Mouse (Mus musculus): Measurements from ENCODE around the gene Cd6. TPM values are rescaled to one million over a fixed set of nuclear protein-coding genes. Genes with fewer than 3 reads are reported as not detected.

Cd6 gene
- polyA plus RNA-seq, 1 experiment from 2014 or later: 0.04 TPM

- H3K27me3 ChIP-seq (ENCODE audit: control insufficient read depth, insufficient read depth, low read depth, low read length): no peaks in the 10 kb centered on the region
- H3K4me2 ChIP-seq (ENCODE audit: low read depth, low read length): no peak overlapping the region
- H3K27ac ChIP-seq (ENCODE audit: low read length): no peak overlapping the region
- WGBS (ENCODE audit: insufficient replicate concordance): 72% methylated on average over 2 of the region's 2 CpGs
- H3K9me3 ChIP-seq (replicated peaks; ENCODE audit: control insufficient read depth, low read length): no peaks in the 10 kb centered on the region
- H3K4me3 ChIP-seq (ENCODE audit: low read depth, low read length): no peak overlapping the region
- no peak for ATAC-seq (ENCODE audit: low read depth)
- H3K4me1 ChIP-seq (ENCODE audit: control insufficient read depth, low read depth, low read length): no peaks in the 10 kb centered on the region
- no peaks in the 10 kb centered on the region for H3K36me3 ChIP-seq (ENCODE audit: control insufficient read depth, insufficient read depth)
- H3K9ac ChIP-seq (ENCODE audit: low read depth, low read length): no peak overlapping the region
Observed at GRCm38 (mm10) chr19:10757526-10757925, 72.3 kb downstream of the Cd6 start.

- Histone ChIP-seq H3K4me2 (ENCODE audit: low read depth, low read length) (no peak overlapping the region), H3K27me3 (ENCODE audit: control insufficient read depth, insufficient read depth, low read depth, low read length) (no peaks in the 10 kb centered on the region), H3K4me3 (ENCODE audit: low read depth, low read length) (no peak overlapping the region), H3K9me3 (replicated peaks; ENCODE audit: control insufficient read depth, low read length) (no peaks in the 10 kb centered on the region), H3K4me1 (ENCODE audit: control insufficient read depth, low read depth, low read length) (no peaks in the 10 kb centered on the region), H3K9ac (ENCODE audit: low read depth, low read length) (no peak overlapping the region), H3K36me3 (ENCODE audit: control insufficient read depth, insufficient read depth) (no peaks in the 10 kb centered on the region), H3K27ac (ENCODE audit: low read length) (no peak overlapping the region)
- no peak for ATAC-seq (ENCODE audit: low read depth)
Observed at GRCm38 (mm10) chr19:10757125-10757524, 72.7 kb downstream of the Cd6 start.

GRCm38 (mm10) chr19:10752646-10753045 is 77.2 kb downstream of the Cd6 start:
- H3K27me3 ChIP-seq (ENCODE audit: control insufficient read depth, insufficient read depth, low read depth, low read length): no peaks in the 10 kb centered on the region
- H3K4me1 ChIP-seq (ENCODE audit: control insufficient read depth, low read depth, low read length): no peaks in the 10 kb centered on the region
- no peak overlapping the region for H3K4me3 ChIP-seq (ENCODE audit: low read depth, low read length)
- no peak for ATAC-seq (ENCODE audit: low read depth)
- WGBS (ENCODE audit: insufficient replicate concordance): 79% methylated on average over 5 of the region's 5 CpGs
- no peaks in the 10 kb centered on the region for H3K36me3 ChIP-seq (ENCODE audit: control insufficient read depth, insufficient read depth)
- H3K4me2 ChIP-seq (ENCODE audit: low read depth, low read length): no peak overlapping the region
- no peak overlapping the region for H3K9ac ChIP-seq (ENCODE audit: low read depth, low read length)
- H3K27ac ChIP-seq (ENCODE audit: low read length): no peak overlapping the region
- no peaks in the 10 kb centered on the region for H3K9me3 ChIP-seq (replicated peaks; ENCODE audit: control insufficient read depth, low read length)

GRCm38 (mm10) chr19:10752106-10752505 is 77.8 kb downstream of the Cd6 start:
- no peak overlapping the region for H3K9ac ChIP-seq (ENCODE audit: low read depth, low read length)
- ATAC-seq (ENCODE audit: low read depth): no peak
- no peak overlapping the region for H3K4me3 ChIP-seq (ENCODE audit: low read depth, low read length)
- H3K4me1 ChIP-seq (ENCODE audit: control insufficient read depth, low read depth, low read length): no peaks in the 10 kb centered on the region
- H3K27me3 ChIP-seq (ENCODE audit: control insufficient read depth, insufficient read depth, low read depth, low read length): no peaks in the 10 kb centered on the region
- no peak overlapping the region for H3K27ac ChIP-seq (ENCODE audit: low read length)
- H3K4me2 ChIP-seq (ENCODE audit: low read depth, low read length): no peak overlapping the region
- H3K9me3 ChIP-seq (replicated peaks; ENCODE audit: control insufficient read depth, low read length): no peaks in the 10 kb centered on the region
- H3K36me3 ChIP-seq (ENCODE audit: control insufficient read depth, insufficient read depth): no peaks in the 10 kb centered on the region
- WGBS (ENCODE audit: insufficient replicate concordance): 66% methylated on average over 6 of the region's 6 CpGs

- Histone ChIP-seq H3K4me3 (ENCODE audit: low read depth, low read length) (no peak overlapping the region), H3K9me3 (replicated peaks; ENCODE audit: control insufficient read depth, low read length) (no peaks in the 10 kb centered on the region), H3K4me2 (ENCODE audit: low read depth, low read length) (no peak overlapping the region), H3K27me3 (ENCODE audit: control insufficient read depth, insufficient read depth, low read depth, low read length) (no peaks in the 10 kb centered on the region), H3K9ac (ENCODE audit: low read depth, low read length) (no peak overlapping the region), H3K27ac (ENCODE audit: low read length) (no peak overlapping the region), H3K36me3 (ENCODE audit: control insufficient read depth, insufficient read depth) (no peaks in the 10 kb centered on the region), H3K4me1 (ENCODE audit: control insufficient read depth, low read depth, low read length) (no peaks in the 10 kb centered on the region)
- no peak for ATAC-seq (ENCODE audit: low read depth)
- WGBS (ENCODE audit: insufficient replicate concordance): 72% methylated on average over 1 of the region's 1 CpGs
Observed at GRCm38 (mm10) chr19:10751607-10752006, 78.3 kb downstream of the Cd6 start.

- no peak for ATAC-seq (ENCODE audit: low read depth)
- Histone ChIP-seq H3K4me3 (ENCODE audit: low read depth, low read length) (no peak overlapping the region), H3K4me1 (ENCODE audit: control insufficient read depth, low read depth, low read length) (no peaks in the 10 kb centered on the region), H3K9ac (ENCODE audit: low read depth, low read length) (no peak overlapping the region), H3K4me2 (ENCODE audit: low read depth, low read length) (no peak overlapping the region), H3K27me3 (ENCODE audit: control insufficient read depth, insufficient read depth, low read depth, low read length) (no peaks in the 10 kb centered on the region), H3K9me3 (replicated peaks; ENCODE audit: control insufficient read depth, low read length) (no peaks in the 10 kb centered on the region), H3K27ac (ENCODE audit: low read length) (no peak overlapping the region), H3K36me3 (ENCODE audit: control insufficient read depth, insufficient read depth) (no peaks in the 10 kb centered on the region)
- 68% methylated on average over 6 of the region's 6 CpGs for WGBS (ENCODE audit: insufficient replicate concordance)
Observed at GRCm38 (mm10) chr19:10750161-10750560, 79.7 kb downstream of the Cd6 start.

GRCm38 (mm10) chr19:10749295-10749694 is 80.6 kb downstream of the Cd6 start:
- Histone ChIP-seq H3K4me3 (ENCODE audit: low read depth, low read length) (no peak overlapping the region), H3K27ac (ENCODE audit: low read length) (no peak overlapping the region), H3K9ac (ENCODE audit: low read depth, low read length) (no peak overlapping the region), H3K27me3 (ENCODE audit: control insufficient read depth, insufficient read depth, low read depth, low read length) (no peaks in the 10 kb centered on the region), H3K9me3 (replicated peaks; ENCODE audit: control insufficient read depth, low read length) (no peaks in the 10 kb centered on the region), H3K36me3 (ENCODE audit: control insufficient read depth, insufficient read depth) (no peaks in the 10 kb centered on the region), H3K4me1 (ENCODE audit: control insufficient read depth, low read depth, low read length) (no peaks in the 10 kb centered on the region), H3K4me2 (ENCODE audit: low read depth, low read length) (no peak overlapping the region)
- no peak for ATAC-seq (ENCODE audit: low read depth)
- WGBS (ENCODE audit: insufficient replicate concordance): 62% methylated on average over 6 of the region's 6 CpGs

GRCm38 (mm10) chr19:10748401-10749102 is 81.3 kb downstream of the Cd6 start:
- Histone ChIP-seq H3K4me1 (ENCODE audit: control insufficient read depth, low read depth, low read length) (no peaks in the 10 kb centered on the region), H3K27ac (ENCODE audit: low read length) (no peak overlapping the region), H3K27me3 (ENCODE audit: control insufficient read depth, insufficient read depth, low read depth, low read length) (no peaks in the 10 kb centered on the region), H3K9ac (ENCODE audit: low read depth, low read length) (no peak overlapping the region), H3K4me2 (ENCODE audit: low read depth, low read length) (no peak overlapping the region), H3K9me3 (replicated peaks; ENCODE audit: control insufficient read depth, low read length) (no peaks in the 10 kb centered on the region), H3K4me3 (ENCODE audit: low read depth, low read length) (no peak overlapping the region), H3K36me3 (ENCODE audit: control insufficient read depth, insufficient read depth) (no peaks in the 10 kb centered on the region)
- ATAC-seq (ENCODE audit: low read depth): no peak
- 50% methylated on average over 11 of the region's 11 CpGs for WGBS (ENCODE audit: insufficient replicate concordance)

GRCm38 (mm10) chr19:10747718-10748117 is 82.1 kb downstream of the Cd6 start:
- H3K4me2 ChIP-seq (ENCODE audit: low read depth, low read length): no peak overlapping the region
- H3K36me3 ChIP-seq (ENCODE audit: control insufficient read depth, insufficient read depth): no peaks in the 10 kb centered on the region
- no peak for ATAC-seq (ENCODE audit: low read depth)
- H3K4me1 ChIP-seq (ENCODE audit: control insufficient read depth, low read depth, low read length): no peaks in the 10 kb centered on the region
- no peaks in the 10 kb centered on the region for H3K9me3 ChIP-seq (replicated peaks; ENCODE audit: control insufficient read depth, low read length)
- H3K4me3 ChIP-seq (ENCODE audit: low read depth, low read length): no peak overlapping the region
- no peak overlapping the region for H3K9ac ChIP-seq (ENCODE audit: low read depth, low read length)
- no peaks in the 10 kb centered on the region for H3K27me3 ChIP-seq (ENCODE audit: control insufficient read depth, insufficient read depth, low read depth, low read length)
- no peak overlapping the region for H3K27ac ChIP-seq (ENCODE audit: low read length)
- WGBS (ENCODE audit: insufficient replicate concordance): 62% methylated on average over 6 of the region's 6 CpGs

Measured in liver, embryonic 16.5 days (tissue).